ENCODE assay signal across 26 mouse cellular contexts in the genomic region with DNA sequence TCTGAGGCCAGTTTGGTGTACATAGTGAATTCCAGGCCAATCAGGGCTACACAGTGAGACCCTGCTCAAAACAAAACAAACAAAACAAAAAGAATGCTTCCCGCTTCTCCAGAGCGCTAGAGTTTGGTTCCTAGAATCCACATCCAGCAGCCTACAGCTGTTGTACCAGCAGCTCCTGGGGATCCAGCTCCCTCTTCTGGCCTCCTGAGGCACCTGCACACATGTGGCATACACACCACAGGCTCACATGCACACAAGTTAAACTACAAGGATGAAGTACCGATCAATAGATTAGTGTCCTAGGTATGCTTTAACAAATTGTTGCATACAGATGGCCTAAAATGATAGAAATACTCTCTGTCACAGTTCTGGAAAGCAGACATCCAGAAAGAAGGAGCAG.
"Had no signal": no experiment of that assay in that cellular context is flagged by ENCODE, and none has a peak within 500 bp of the region (broad histone marks: within the 10 kb centered on the region; RNA-seq: fewer than 3 reads in every experiment).

No protein-coding gene starts in this region.

- H3K27me3 ChIP-seq: neural tube, embryonic 12.5 days; neural tube, embryonic 15.5 days had no signal

- H3K4me3 ChIP-seq: layer of hippocampus, adult 2 months; left cerebral cortex, adult 2 months; limb, embryonic 12.5 days; limb, embryonic 15.5 days; liver, embryonic 13.5 days; lung, embryonic 15.5 days; megakaryocyte, embryonic 14.5 days; midbrain, embryonic 10.5 days; neural tube, embryonic 12.5 days; neural tube, embryonic 15.5 days had no signal

- H3K27ac ChIP-seq: kidney, postnatal 0 days; layer of hippocampus, adult 2 months; left cerebral cortex, adult 2 months; limb, embryonic 12.5 days; limb, embryonic 15.5 days; liver, embryonic 13.5 days; lung, embryonic 15.5 days; midbrain, embryonic 10.5 days; neural tube, embryonic 12.5 days; neural tube, embryonic 15.5 days; stomach, postnatal 0 days had no signal

- ATAC-seq: inflammation-experienced regulatory T-cells, adult 6 months had no signal

- H3K9ac ChIP-seq: limb, embryonic 12.5 days; limb, embryonic 15.5 days; liver, embryonic 13.5 days; lung, embryonic 15.5 days; neural tube, embryonic 12.5 days; neural tube, embryonic 15.5 days had no signal

- H3K9me3 ChIP-seq: limb, embryonic 12.5 days; limb, embryonic 15.5 days; liver, embryonic 13.5 days; lung, embryonic 15.5 days; midbrain, embryonic 10.5 days; neural tube, embryonic 12.5 days; neural tube, embryonic 15.5 days had no signal

- H3K36me3 ChIP-seq: limb, embryonic 12.5 days; limb, embryonic 15.5 days; liver, embryonic 13.5 days; lung, embryonic 15.5 days; midbrain, embryonic 10.5 days; neural tube, embryonic 12.5 days; neural tube, embryonic 15.5 days had no signal

- DNase-seq: kidney, adult 11 months; kidney, adult 9 months; kidney, postnatal 25 days; layer of hippocampus, adult 9-11 months; liver, embryonic 13.5 days; lung, adult 18-20 months; lung, postnatal 10 days; lung, postnatal 36 days; midbrain, embryonic 14.5 days; right cerebral cortex, adult 18-20 months; right cerebral cortex, postnatal 14 days; right cerebral cortex, postnatal 4 days; thymus, adult 2 months; thymus, postnatal 25 days had no signal

- H3K4me1 ChIP-seq: limb, embryonic 12.5 days; limb, embryonic 15.5 days; liver, embryonic 13.5 days; lung, embryonic 15.5 days; neural tube, embryonic 12.5 days; neural tube, embryonic 15.5 days had no signal

- H3K4me2 ChIP-seq: limb, embryonic 12.5 days; limb, embryonic 15.5 days; liver, embryonic 13.5 days; lung, embryonic 15.5 days; neural tube, embryonic 12.5 days; neural tube, embryonic 15.5 days had no signal
